35 mouse cellular contexts compared by ENCODE assay signal in the genomic region with DNA sequence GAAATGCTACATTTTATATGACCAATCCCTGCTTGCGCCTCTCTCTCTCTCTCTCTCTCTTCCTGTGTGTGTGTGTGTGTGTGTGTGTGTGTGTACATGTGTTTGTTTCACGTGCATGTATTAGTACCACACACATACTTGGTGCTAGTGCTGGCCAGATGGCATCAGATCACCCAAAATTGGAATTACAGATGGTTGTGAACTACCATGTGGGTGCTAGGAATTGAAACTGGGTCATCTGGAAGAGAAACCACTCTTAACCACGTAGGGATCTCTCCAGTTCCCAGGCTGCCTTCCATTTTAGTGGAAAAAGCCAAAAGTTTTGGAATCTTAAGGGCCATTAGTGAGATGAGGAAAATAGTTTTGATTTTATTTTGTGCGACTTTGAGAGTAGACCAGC.
"Had no signal": no experiment of that assay in that cellular context is flagged by ENCODE, and none has a peak within 500 bp of the region (broad histone marks: within the 10 kb centered on the region; RNA-seq: fewer than 3 reads in every experiment).

No protein-coding gene starts in this region.

- H3K27me3 ChIP-seq: heart, embryonic 12.5 days; heart, embryonic 13.5 days; heart, embryonic 15.5 days; hindbrain, embryonic 12.5 days; hindbrain, embryonic 13.5 days; hindbrain, embryonic 15.5 days; intestine, embryonic 15.5 days; kidney, embryonic 15.5 days had no signal

- H3K9ac ChIP-seq: heart, embryonic 12.5 days; heart, embryonic 13.5 days; heart, embryonic 15.5 days; hindbrain, embryonic 12.5 days; hindbrain, embryonic 13.5 days; hindbrain, embryonic 14.5 days; hindbrain, embryonic 15.5 days; intestine, embryonic 15.5 days; kidney, embryonic 15.5 days had no signal

- DNase-seq: heart, postnatal 10 days; heart, postnatal 14 days; heart, postnatal 36 days; heart, postnatal 4 days; kidney, adult 11 months; kidney, adult 18-20 months; kidney, adult 2 months; kidney, adult 8-10 months; kidney, postnatal 10 days; kidney, postnatal 14 days; kidney, postnatal 25 days; kidney, postnatal 36 days; kidney, postnatal 4 days; layer of hippocampus, adult 9-11 months; layer of hippocampus, postnatal 36 days had no signal

- H3K36me3 ChIP-seq: heart, embryonic 10.5 days; heart, embryonic 12.5 days; heart, embryonic 13.5 days; heart, embryonic 15.5 days; hindbrain, embryonic 10.5 days; hindbrain, embryonic 12.5 days; hindbrain, embryonic 13.5 days; hindbrain, embryonic 15.5 days; intestine, embryonic 15.5 days; kidney, embryonic 15.5 days had no signal

- H3K9me3 ChIP-seq: heart, embryonic 10.5 days; heart, embryonic 12.5 days; heart, embryonic 13.5 days; heart, embryonic 15.5 days; hindbrain, embryonic 10.5 days; hindbrain, embryonic 12.5 days; hindbrain, embryonic 13.5 days; hindbrain, embryonic 15.5 days; intestine, embryonic 15.5 days; kidney, embryonic 15.5 days had no signal

- H3K27ac ChIP-seq: heart, embryonic 10.5 days; heart, embryonic 13.5 days; heart, embryonic 15.5 days; hindbrain, embryonic 10.5 days; hindbrain, embryonic 12.5 days; hindbrain, embryonic 13.5 days; hindbrain, embryonic 14.5 days; hindbrain, embryonic 15.5 days; hindbrain, postnatal 0 days; intestine, embryonic 15.5 days; kidney, embryonic 15.5 days; kidney, postnatal 0 days; layer of hippocampus, adult 2 months; left cerebral cortex, adult 2 months had no signal

- H3K4me2 ChIP-seq: heart, embryonic 11.5 days; heart, embryonic 12.5 days; heart, embryonic 13.5 days; heart, embryonic 15.5 days; hindbrain, embryonic 12.5 days; hindbrain, embryonic 13.5 days; hindbrain, embryonic 14.5 days; hindbrain, embryonic 15.5 days; intestine, embryonic 15.5 days; kidney, embryonic 15.5 days had no signal

- ATAC-seq: hindbrain, embryonic 16.5 days; hindbrain, postnatal 0 days; inflammation-experienced regulatory T-cells, adult 6 months; intestine, embryonic 15.5 days; intestine, embryonic 16.5 days; intestine, postnatal 0 days had no signal

- H3K4me3 ChIP-seq: heart, embryonic 10.5 days; heart, embryonic 12.5 days; heart, embryonic 13.5 days; heart, embryonic 15.5 days; hindbrain, embryonic 10.5 days; hindbrain, embryonic 12.5 days; hindbrain, embryonic 13.5 days; hindbrain, embryonic 15.5 days; intestine, embryonic 15.5 days; kidney, embryonic 15.5 days; layer of hippocampus, adult 2 months; left cerebral cortex, adult 2 months had no signal

- H3K4me1 ChIP-seq: heart, embryonic 10.5 days; heart, embryonic 12.5 days; heart, embryonic 13.5 days; heart, embryonic 15.5 days; intestine, embryonic 15.5 days; kidney, embryonic 15.5 days had no signal
